8 mouse cellular contexts compared by ENCODE assay signal in the genomic region with DNA sequence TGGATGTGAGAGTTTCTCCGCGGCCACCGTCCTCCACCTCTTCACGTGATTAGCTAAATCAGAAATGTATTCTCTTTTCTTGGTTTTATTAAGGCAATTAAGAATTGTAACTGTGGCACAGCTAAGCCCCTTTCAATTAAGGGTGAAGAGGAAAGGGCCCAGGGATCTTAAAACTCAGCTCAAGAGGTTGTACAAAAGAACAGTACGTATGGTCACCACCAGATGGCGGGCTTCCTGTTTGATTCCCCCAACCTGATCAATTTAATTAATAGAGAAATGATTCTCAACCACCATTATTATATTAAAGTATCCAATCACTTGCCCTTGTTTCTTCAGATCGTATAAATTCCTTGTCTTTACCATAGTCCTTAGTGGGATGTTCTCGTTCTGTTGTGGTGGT. TPM values are rescaled to one million over a fixed set of nuclear protein-coding genes. Genes with fewer than 3 reads are reported as not detected.
DNase-seq lines count a peak whose midpoint lies in the region; ATAC-seq and TF ChIP-seq lines count a peak whose summit lies in the region.

No protein-coding gene starts in this region.

- no peak overlapping the region for H3K9ac ChIP-seq in forebrain, embryonic 14.5 days (ENCODE audit: low read length)
- H3K9ac ChIP-seq in forebrain, embryonic 15.5 days (replicated peaks) = no peak overlapping the region
- H3K9ac ChIP-seq in lung, postnatal 0 days (replicated peaks; ENCODE audit: low read depth) = no peak overlapping the region

- H3K27ac ChIP-seq in forebrain, embryonic 14.5 days (ENCODE audit: low read depth, low read length) = no peak overlapping the region
- H3K27ac ChIP-seq in forebrain, embryonic 15.5 days (replicated peaks) = no peak overlapping the region
- no peak overlapping the region for H3K27ac ChIP-seq in lung, postnatal 0 days (ENCODE audit: low read length)

- H3K27me3 ChIP-seq in forebrain, embryonic 14.5 days (replicated peaks; ENCODE audit: control insufficient read depth, insufficient read depth, low read length) = no peaks in the 10 kb centered on the region
- H3K27me3 ChIP-seq in forebrain, embryonic 15.5 days = no peaks in the 10 kb centered on the region
- H3K27me3 ChIP-seq in lung, postnatal 0 days (replicated peaks; ENCODE audit: insufficient read depth, low read length) = no peaks in the 10 kb centered on the region

- WGBS in forebrain, embryonic 14.5 days = 28% methylated on average over 8 of the region's 8 CpGs
- 33% methylated on average over 8 of the region's 8 CpGs for WGBS in forebrain, embryonic 15.5 days
- WGBS in lung, postnatal 0 days = 50% methylated on average over 8 of the region's 8 CpGs

- H3K4me2 ChIP-seq in forebrain, embryonic 14.5 days (ENCODE audit: low read length) = no peak overlapping the region
- no peak overlapping the region for H3K4me2 ChIP-seq in forebrain, embryonic 15.5 days (replicated peaks)
- no peak overlapping the region for H3K4me2 ChIP-seq in lung, postnatal 0 days (replicated peaks; ENCODE audit: low read depth, low read length)

- intact Hi-C loops in left cerebral cortex, postnatal 36 days (cut with DNase I) = no loop called here

- ATAC-seq in forebrain, embryonic 14.5 days = no peak
- ATAC-seq in forebrain, embryonic 15.5 days (replicated peaks) = no peak
- ATAC-seq in lung, postnatal 0 days = no peak
- ATAC-seq in megakaryocyte progenitor cell, adult 5-6 weeks (replicated peaks; ENCODE audit: poor library complexity) = 0 out of 2 replicates have a peak, but pooled peaks have one; percentile 23

- H3K36me3 ChIP-seq in forebrain, embryonic 14.5 days (ENCODE audit: control insufficient read depth, insufficient read depth, low read length) = no peaks in the 10 kb centered on the region
- no peaks in the 10 kb centered on the region for H3K36me3 ChIP-seq in forebrain, embryonic 15.5 days
- H3K36me3 ChIP-seq in lung, postnatal 0 days (ENCODE audit: insufficient read depth, low read length) = no peaks in the 10 kb centered on the region

- no peaks in the 10 kb centered on the region for H3K9me3 ChIP-seq in forebrain, embryonic 14.5 days (replicated peaks; ENCODE audit: control insufficient read depth, low read length)
- no peaks in the 10 kb centered on the region for H3K9me3 ChIP-seq in forebrain, embryonic 15.5 days
- H3K9me3 ChIP-seq in lung, postnatal 0 days (ENCODE audit: low read length) = no peaks in the 10 kb centered on the region

- H3K4me1 ChIP-seq in forebrain, embryonic 14.5 days (ENCODE audit: control insufficient read depth, insufficient read depth, low read length) = peaks cover 10% of the 10 kb centered on the region
- H3K4me1 ChIP-seq in forebrain, embryonic 15.5 days = peaks cover 15% of the 10 kb centered on the region
- H3K4me1 ChIP-seq in lung, postnatal 0 days (ENCODE audit: insufficient read depth, low read depth, low read length) = no peaks in the 10 kb centered on the region

- TF ChIP-seq EP300 in lung, postnatal 0 days (IDR thresholded peaks at IDR 0.05) = no peak

- DNase-seq in forebrain, embryonic 14.5 days (ENCODE audit: low spot score) = peak; percentile 68
- peak; percentile 50 for DNase-seq in lung, postnatal 0 days (ENCODE audit: low spot score)
- no peak for DNase-seq in lung, adult 18-20 months
- DNase-seq in R1 (ENCODE audit: low read depth, low spot score) = peak; percentile 49
- no peak for DNase-seq in urinary bladder, postnatal 14 days (ENCODE audit: low spot score)
- DNase-seq in left cerebral cortex, postnatal 36 days (ENCODE audit: low spot score in 2 of 2) = no peak

- TF ChIP-seq CTCF in lung, postnatal 0 days (IDR thresholded peaks at IDR 0.05) = peak; percentile 64

- H3K4me3 ChIP-seq in forebrain, embryonic 14.5 days (ENCODE audit: low read depth, low read length) = no peak overlapping the region
- H3K4me3 ChIP-seq in forebrain, embryonic 15.5 days = no peak overlapping the region
- no peak overlapping the region for H3K4me3 ChIP-seq in lung, postnatal 0 days (ENCODE audit: low read depth, low read length)

RNA-seq across cellular contexts. Expression of gene Vash1, which starts 36.7 kb away (rescaled TPM):
- polyA plus RNA-seq in forebrain, embryonic 14.5 days (2014; fragmentation: Nextera tagmentation; extraction: Ambion mirVana) = 25.2 and 31.7 TPM in 2 replicates
- polyA plus RNA-seq in forebrain, embryonic 15.5 days (2015; fragmentation: Nextera tagmentation; extraction: Ambion mirVana) = 42.8 and 50.9 TPM in 2 replicates
- 9.0 and 10.9 TPM in 2 replicates for polyA plus RNA-seq in lung, postnatal 0 days (2015; fragmentation: Nextera tagmentation; extraction: Ambion mirVana)
- total RNA-seq in megakaryocyte progenitor cell, adult 5-6 weeks (2015) = 0.07 and 0.10 TPM in 2 replicates
- 0.54 and 0.91 TPM in 2 replicates for total RNA-seq in megakaryocyte progenitor cell, adult 5-6 weeks (2017)
- 10 to 100 TPM; 38.9 to 43.5 TPM for total RNA-seq in left cerebral cortex, postnatal 36 days (2021)

Comparison
In these comparisons a context has a peak if more than half of its experiments do, and no peak if none do; other contexts are left out.
1. DNase-seq: peak in forebrain, embryonic 14.5 days (single experiment), lung, postnatal 0 days (single experiment) and R1 (single experiment); none in lung, adult 18-20 months (0 of 2), urinary bladder, postnatal 14 days (single experiment) and left cerebral cortex, postnatal 36 days (0 of 2).